Mouse (Mus musculus) liver, adult 2 months (tissue): ENCODE data around the gene Cutc.

Experiments
- CTCF ChIP-seq: fragments of 200-500 bp; IDR thresholded peaks from 2 replicates; pipeline ENCODE4 v1.5.1; 2011; ENCODE audit warnings: low read depth, low read length, control low read depth
- POLR2A ChIP-seq: fragments of 200-500 bp; IDR thresholded peaks from 2 replicates; pipeline ENCODE4 v1.6.1; 2011; ENCODE audit warnings: low read length, control low read depth; ENCODE audit not compliant: insufficient read depth; ENCODE audit errors: extremely low read depth

- TF ChIP-seq POLR2A (no peak), CTCF (no peak)
These were observed 44.6 kb upstream of the Cutc start for GRCm38 (mm10) chr19:43708206-43708605.
